Mouse (Mus musculus) cerebellum, postnatal 14 days (tissue): ENCODE measurements around the gene Phxr2.

Source experiments
- DNase-seq, 2 experiments: peaks; one replicate each; pipeline ENCODE4 v3.0.0; 2021; ENCODE audit warnings: mixed read lengths in 2 of 2

Gene Phxr2

DNA sequence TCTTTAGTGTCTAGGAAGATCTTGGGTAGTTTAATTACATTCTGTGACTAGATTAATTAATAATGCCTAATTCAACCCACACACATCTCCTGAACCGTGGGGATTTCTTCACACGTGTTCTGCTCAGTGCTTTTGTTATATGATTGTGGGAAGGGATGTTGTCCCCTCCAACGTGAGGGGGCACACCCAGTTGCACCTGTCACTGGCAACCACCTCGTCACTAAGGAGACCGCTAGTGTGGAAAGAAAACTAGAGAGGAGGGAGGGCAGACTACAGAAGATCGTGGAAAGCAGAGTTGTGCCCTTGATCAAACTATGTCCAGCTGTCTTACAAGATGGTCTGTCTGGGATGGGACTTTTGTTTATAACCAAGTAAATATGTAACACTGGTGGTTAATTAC is 40.1 kb downstream of the Phxr2 start:
- no peak for DNase-seq

DNA sequence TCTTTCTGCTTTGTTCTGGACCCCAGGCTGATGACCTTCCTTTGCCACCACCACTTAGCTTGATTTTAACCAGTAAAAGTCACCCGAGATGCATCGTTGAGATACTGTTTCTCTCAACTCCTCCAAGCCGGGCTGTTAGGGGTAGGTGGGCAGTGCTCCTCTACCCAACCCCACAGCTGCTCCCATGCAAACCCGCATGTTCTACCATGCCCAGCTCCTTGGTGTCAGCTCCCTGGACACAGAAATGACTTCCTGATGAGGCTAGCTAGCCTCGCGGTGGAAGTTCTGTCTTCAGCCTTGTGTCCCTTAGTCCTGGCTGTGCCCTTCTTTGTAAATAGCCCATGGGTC is 40.9 kb downstream of the Phxr2 start:
- DNase-seq = no peak

DNA sequence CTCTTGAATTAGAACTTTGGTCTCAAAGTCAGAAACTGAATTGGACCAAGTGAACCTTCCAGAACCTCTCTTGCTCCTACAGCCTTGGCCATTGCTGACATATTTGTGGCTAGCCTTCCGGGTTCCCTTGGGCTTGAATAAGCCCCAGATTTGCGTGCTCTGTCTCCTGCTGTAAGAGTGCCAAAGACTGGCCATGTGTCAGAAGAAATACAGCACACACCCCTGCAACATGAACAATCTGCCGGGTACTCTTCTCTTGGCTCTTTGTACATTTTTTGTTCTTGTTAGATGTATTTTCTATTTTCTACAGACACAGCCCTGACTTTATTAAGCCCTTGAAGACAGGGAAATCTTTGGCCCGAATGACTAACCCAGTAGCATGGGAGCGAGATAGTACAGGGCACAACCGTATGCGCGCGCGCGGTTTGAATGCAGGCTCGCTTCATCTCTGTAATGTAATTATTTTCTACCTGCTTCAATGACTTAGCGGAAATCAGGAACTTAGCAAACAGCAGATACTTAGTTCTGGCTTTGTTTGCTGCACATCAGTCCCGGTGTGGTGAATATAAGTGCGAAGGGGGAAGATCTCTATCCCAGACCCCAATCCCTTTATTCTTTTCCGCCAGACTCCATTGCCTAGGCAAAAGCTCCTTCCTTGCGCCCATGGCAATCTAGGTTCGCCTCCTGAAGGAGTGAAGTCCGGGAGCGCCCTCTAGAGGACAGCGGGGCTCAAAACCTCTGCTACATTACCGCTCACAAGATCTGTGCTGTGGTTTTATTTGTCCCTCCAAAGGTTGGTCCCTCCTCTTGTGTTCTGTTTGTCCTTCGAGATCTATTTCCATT is 41.5 kb downstream of the Phxr2 start:
- peak; percentile 95 to 98 for DNase-seq

DNA sequence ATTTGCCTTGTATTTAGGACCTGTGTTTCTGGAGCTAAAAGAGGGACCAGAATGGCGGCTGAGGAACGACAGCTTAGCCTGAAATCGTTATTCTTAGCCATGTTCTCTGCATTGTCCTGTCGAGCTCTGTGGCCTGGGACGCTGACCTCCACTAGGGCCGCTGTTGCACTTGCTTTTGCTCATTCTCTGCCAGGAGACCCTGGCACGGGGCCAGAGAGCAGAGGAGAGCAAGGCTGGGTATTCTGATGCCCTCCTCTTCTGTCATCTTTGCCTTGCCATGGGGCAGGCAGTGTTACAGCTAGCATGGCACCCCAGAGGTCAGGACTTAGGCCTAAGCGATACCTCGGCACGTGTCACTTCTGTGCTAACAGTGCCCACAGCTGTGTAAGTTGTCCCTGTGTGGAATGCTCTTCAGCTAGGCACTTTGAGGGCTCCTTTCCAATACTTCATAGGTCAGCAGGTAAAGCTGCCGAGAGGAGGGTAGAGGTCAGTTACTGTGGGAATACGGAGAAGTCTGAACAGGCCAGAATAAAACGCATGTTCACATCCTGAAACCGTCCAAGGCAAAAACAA is 42.6 kb downstream of the Phxr2 start:
- peak; percentile 66 to 77 for DNase-seq

DNA sequence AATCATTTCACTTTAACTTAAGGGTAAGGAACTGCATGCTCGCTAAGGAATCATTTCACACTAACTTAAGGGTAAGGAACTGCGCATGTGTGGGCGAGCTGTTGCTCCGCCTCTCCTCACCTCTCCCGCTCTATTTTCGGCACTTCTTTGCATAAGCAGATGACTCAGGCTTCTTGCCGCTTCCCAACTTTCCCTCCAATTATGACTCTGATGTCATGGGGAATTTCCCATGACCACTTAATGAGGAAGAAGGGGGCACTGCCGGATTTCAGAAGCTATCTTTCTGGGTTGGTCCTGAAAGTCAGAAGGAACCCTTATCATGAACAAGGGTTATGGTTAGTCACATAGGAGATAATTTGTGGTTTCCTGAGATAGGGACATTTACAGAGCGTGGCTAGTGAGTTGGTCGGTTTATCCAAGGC is 44.5 kb downstream of the Phxr2 start:
- no peak for DNase-seq

DNA sequence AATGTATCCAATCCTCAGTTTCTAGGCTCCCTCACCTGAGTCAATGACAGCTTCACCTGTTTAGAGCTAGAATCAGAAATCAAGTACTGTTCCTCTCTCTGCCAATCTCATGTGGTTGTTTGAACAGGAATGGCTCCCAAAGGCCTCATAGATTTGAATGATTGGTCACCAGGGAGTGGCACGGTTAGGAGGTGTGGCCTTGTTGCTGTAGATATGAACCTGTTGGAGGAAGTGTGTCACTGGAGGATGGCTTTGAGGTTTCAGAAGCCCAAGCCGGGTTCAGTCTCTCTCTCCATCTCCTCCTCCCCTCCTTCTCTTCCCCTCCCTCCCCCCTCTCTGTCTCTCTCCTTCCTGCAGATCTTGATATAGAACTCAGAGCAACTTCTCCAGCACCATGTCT is 47.5 kb downstream of the Phxr2 start:
- DNase-seq = no peak

DNA sequence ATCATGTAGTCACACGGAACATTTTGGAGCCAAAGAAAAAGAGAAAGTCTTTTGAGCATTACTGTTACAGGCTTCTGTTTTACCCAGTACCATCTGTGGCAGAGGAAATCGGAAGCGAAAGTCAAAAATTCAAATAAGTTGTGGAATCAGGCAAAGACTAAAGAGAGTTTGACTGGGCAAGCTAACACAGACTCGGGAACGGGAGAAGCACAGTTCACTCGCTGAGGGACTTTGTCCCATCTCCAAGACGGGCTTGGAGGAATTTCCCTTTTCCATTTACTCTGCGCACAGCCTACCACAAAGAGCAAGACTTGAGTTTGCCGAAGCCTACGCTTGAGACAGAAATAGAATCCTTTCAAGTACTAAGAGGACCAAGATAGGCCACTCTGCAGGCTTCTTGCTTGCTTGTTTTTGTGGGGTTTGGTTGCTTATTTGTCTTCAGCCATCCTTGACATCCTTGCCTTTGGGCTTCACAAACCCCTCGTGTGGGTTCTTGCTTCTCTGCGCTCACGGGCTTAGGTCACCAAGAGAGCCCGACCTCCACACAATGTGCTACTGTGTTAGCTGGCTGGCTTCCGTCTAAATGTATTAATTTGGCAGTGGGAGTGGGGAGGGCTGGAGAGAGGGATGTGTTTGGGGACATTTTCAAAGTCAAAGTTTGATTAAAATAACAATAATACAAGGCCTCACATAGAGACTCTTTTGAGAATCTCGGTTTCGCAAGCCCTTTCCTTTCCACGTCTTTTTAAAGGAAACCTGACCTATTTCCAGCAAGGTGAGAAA is 49.8 kb downstream of the Phxr2 start:
- DNase-seq = no peak
